Mouse (Mus musculus) lung, postnatal 0 days (tissue): ENCODE data around the gene Parp16.

Source experiments
- CTCF ChIP-seq: IDR thresholded peaks from 2 replicates; pipeline ENCODE4 v1.5.1; 2016; ENCODE audit warnings: antibody characterized with exemption, mild to moderate bottlenecking
- EP300 ChIP-seq: IDR thresholded peaks from 2 replicates; pipeline ENCODE4 v1.6.1; 2016; ENCODE audit warnings: antibody characterized with exemption, mild to moderate bottlenecking, control low read depth

- no peak for TF ChIP-seq CTCF
- TF ChIP-seq EP300: no peak
These were observed 40.4 kb downstream of the Parp16 start for GRCm38 (mm10) chr9:65235601-65236000.
